Mouse (Mus musculus): Measurements from ENCODE around the gene Utp11.
A peak's percentile ranks its signal among the peaks of the same experiment; 100 is the strongest.

- TF ChIP-seq POLR2A (IDR thresholded peaks at IDR 0.05; ENCODE audit: low read depth, low read length) (peak; percentile 21; the same call in 1 of the 2 replicates), CTCF (IDR thresholded peaks at IDR 0.05; ENCODE audit: extremely low read depth, insufficient read length, insufficient replicate concordance, low read depth, low read length) (no peak)
Observed at GRCm38 (mm10) chr4:124700248-124700971, 7.0 kb upstream of the Utp11 start, which contains the start of gene Fhl3.
